Mouse (Mus musculus): ENCODE measurements around the gene Ccl1. TPM values are rescaled to one million over a fixed set of nuclear protein-coding genes. Genes with fewer than 3 reads are reported as not detected.

Ccl1 gene
- polyA plus RNA-seq, 1 experiment from 2014 or later = not detected

DNA sequence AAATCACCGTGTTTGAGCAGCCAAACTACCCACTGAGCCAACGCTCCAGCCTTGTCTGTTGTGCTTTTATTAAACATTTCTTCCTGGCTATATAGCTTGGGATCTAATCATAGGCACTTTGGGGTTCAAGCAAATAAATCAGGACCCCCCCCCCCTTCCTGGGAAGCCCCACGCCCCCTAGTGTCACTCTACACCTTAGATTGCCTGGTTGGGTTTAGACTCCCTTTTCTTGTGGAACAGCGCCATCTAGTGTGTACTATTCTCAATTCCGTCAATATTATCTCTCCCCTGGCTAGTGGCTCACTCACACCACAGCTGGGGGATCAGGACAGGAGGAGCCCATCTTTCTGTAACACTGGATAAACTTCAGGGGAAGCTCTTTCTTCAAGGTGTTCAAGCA, 127.8 kb downstream of the Ccl1 start:
- 31% methylated on average over 5 of the region's 5 CpGs for WGBS (ENCODE audit: insufficient replicate concordance)

DNA sequence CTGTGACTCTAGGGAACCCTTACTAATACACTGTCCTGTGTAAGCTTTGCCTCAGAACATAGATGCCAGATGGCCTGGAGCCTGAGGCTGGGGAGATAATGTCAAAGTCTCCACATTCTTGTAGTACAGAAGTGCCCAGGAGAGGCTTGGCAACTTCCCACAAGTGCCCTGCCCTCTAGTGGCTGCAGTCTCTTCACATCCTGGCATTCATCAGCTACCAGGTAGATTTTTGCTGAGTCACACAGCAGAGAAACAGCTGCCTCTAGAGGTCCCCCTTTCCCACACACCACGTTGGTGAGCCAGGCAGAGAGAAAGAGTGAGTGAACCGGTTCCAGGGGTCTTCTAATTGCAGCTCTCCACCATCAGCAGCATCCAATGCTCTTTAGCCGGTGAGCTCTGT, 130.7 kb downstream of the Ccl1 start:
- no peak overlapping the region for H3K4me2 ChIP-seq
- no peaks in the 10 kb centered on the region for H3K27me3 ChIP-seq (ENCODE audit: control insufficient read depth, insufficient read depth, low read length)
- H3K36me3 ChIP-seq (ENCODE audit: control insufficient read depth, insufficient read depth, low read length) = no peaks in the 10 kb centered on the region
- ATAC-seq (replicated peaks; ENCODE audit: insufficient number of reproducible peaks, low FRiP score, low TSS enrichment) = no peak
- H3K4me3 ChIP-seq (ENCODE audit: low read depth, low read length) = no peak overlapping the region
- 9% methylated on average over 3 of the region's 3 CpGs for WGBS (ENCODE audit: insufficient replicate concordance)
- no peaks in the 10 kb centered on the region for H3K4me1 ChIP-seq (ENCODE audit: control insufficient read depth, insufficient read depth, low read length)
- no peak overlapping the region for H3K9ac ChIP-seq (ENCODE audit: low read depth, low read length)
- no peak overlapping the region for H3K27ac ChIP-seq (ENCODE audit: low read depth, low read length)
- H3K9me3 ChIP-seq (replicated peaks; ENCODE audit: control insufficient read depth, low read length) = no peaks in the 10 kb centered on the region

More for the DNA sequence above, 127.8 kb downstream of the Ccl1 start:
- no peaks in the 10 kb centered on the region for H3K4me1 ChIP-seq (ENCODE audit: control insufficient read depth, insufficient read depth, low read length)
- no peaks in the 10 kb centered on the region for H3K36me3 ChIP-seq (ENCODE audit: control insufficient read depth, insufficient read depth, low read length)
- no peak for ATAC-seq (replicated peaks; ENCODE audit: insufficient number of reproducible peaks, low FRiP score, low TSS enrichment)
- H3K4me3 ChIP-seq (ENCODE audit: low read depth, low read length) = no peak overlapping the region
- H3K27me3 ChIP-seq (ENCODE audit: control insufficient read depth, insufficient read depth, low read length) = 0 out of 2 replicates have a peak, but pooled peaks cover 3% of the 10 kb centered on the region
- H3K9ac ChIP-seq (ENCODE audit: low read depth, low read length) = no peak overlapping the region
- H3K9me3 ChIP-seq (replicated peaks; ENCODE audit: control insufficient read depth, low read length) = no peaks in the 10 kb centered on the region
- no peak overlapping the region for H3K27ac ChIP-seq (ENCODE audit: low read depth, low read length)
- no peak overlapping the region for H3K4me2 ChIP-seq

DNA sequence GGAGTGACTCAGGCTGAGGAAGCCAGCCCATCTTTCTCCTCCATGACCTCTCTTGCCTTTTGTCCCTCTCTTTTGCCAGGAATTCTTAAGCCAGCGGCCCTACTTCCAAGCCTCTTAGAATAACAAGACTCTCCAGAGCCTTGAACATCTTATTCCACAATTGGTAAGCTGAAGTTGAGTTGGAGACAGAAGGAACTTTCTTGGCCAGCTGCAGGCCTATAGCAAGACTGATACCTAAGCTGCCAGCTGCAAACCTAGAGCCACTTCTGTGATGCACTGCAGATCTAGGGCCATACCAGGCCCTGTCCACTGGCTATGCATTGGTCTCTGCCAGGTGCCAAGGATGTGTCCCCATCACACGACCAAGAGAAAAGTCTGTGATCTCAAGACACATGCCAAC, 132.0 kb downstream of the Ccl1 start:
- H3K4me2 ChIP-seq = no peak overlapping the region
- H3K9ac ChIP-seq (ENCODE audit: low read depth, low read length) = no peak overlapping the region
- no peak for ATAC-seq (replicated peaks; ENCODE audit: insufficient number of reproducible peaks, low FRiP score, low TSS enrichment)
- no peaks in the 10 kb centered on the region for H3K36me3 ChIP-seq (ENCODE audit: control insufficient read depth, insufficient read depth, low read length)
- H3K9me3 ChIP-seq (replicated peaks; ENCODE audit: control insufficient read depth, low read length) = no peaks in the 10 kb centered on the region
- no peaks in the 10 kb centered on the region for H3K4me1 ChIP-seq (ENCODE audit: control insufficient read depth, insufficient read depth, low read length)
- H3K27me3 ChIP-seq (ENCODE audit: control insufficient read depth, insufficient read depth, low read length) = no peaks in the 10 kb centered on the region
- no peak overlapping the region for H3K27ac ChIP-seq (ENCODE audit: low read depth, low read length)
- 84% methylated on average over 2 of the region's 2 CpGs for WGBS (ENCODE audit: insufficient replicate concordance)
- H3K4me3 ChIP-seq (ENCODE audit: low read depth, low read length) = no peak overlapping the region

- no peaks in the 10 kb centered on the region for H3K27me3 ChIP-seq (ENCODE audit: control insufficient read depth, insufficient read depth, low read length)
These were observed 134.0 kb downstream of the Ccl1 start for GRCm38 (mm10) chr11:82171316-82172071.

GRCm38 (mm10) chr11:82169456-82169855, 136.0 kb downstream of the Ccl1 start:
- Histone ChIP-seq H3K27me3 (ENCODE audit: control insufficient read depth, insufficient read depth, low read length) (no peaks in the 10 kb centered on the region), H3K36me3 (ENCODE audit: control insufficient read depth, insufficient read depth, low read length) (no peaks in the 10 kb centered on the region), H3K9ac (ENCODE audit: low read depth, low read length) (no peak overlapping the region), H3K9me3 (replicated peaks; ENCODE audit: control insufficient read depth, low read length) (no peaks in the 10 kb centered on the region), H3K4me2 (no peak overlapping the region), H3K4me3 (ENCODE audit: low read depth, low read length) (no peak overlapping the region), H3K4me1 (ENCODE audit: control insufficient read depth, insufficient read depth, low read length) (no peaks in the 10 kb centered on the region), H3K27ac (ENCODE audit: low read depth, low read length) (no peak overlapping the region)
- 85% methylated on average over 4 of the region's 4 CpGs for WGBS (ENCODE audit: insufficient replicate concordance)
- no peak for ATAC-seq (replicated peaks; ENCODE audit: insufficient number of reproducible peaks, low FRiP score, low TSS enrichment)

More at GRCm38 (mm10) chr11:82171316-82172071, 134.0 kb downstream of the Ccl1 start:
- Histone ChIP-seq H3K9me3 (replicated peaks; ENCODE audit: control insufficient read depth, low read length) (no peaks in the 10 kb centered on the region), H3K27ac (ENCODE audit: low read depth, low read length) (no peak overlapping the region), H3K4me1 (ENCODE audit: control insufficient read depth, insufficient read depth, low read length) (no peaks in the 10 kb centered on the region), H3K4me3 (ENCODE audit: low read depth, low read length) (no peak overlapping the region), H3K9ac (ENCODE audit: low read depth, low read length) (no peak overlapping the region), H3K36me3 (ENCODE audit: control insufficient read depth, insufficient read depth, low read length) (no peaks in the 10 kb centered on the region), H3K4me2 (no peak overlapping the region)
- WGBS (ENCODE audit: insufficient replicate concordance) = 67% methylated on average over 7 of the region's 7 CpGs
- ATAC-seq (replicated peaks; ENCODE audit: insufficient number of reproducible peaks, low FRiP score, low TSS enrichment) = no peak

DNA sequence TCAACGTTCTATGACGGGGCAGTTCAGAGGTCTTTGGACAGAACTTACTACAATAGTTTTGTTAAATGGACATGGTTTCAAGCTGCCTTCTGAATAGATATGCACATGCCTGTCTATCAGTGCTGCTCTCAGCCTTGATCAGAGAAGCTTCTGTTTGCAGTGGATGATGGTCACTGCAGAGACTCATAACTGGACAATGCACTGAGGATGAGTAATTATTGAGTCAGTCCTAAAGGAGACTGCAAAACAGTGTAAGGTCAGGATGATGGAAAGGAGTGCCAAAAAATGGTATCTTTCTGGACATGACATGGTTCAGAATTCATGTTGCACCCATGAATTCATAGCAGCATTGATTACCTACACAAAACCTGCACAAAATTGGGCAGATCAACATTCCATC, 137.2 kb downstream of the Ccl1 start:
- Histone ChIP-seq H3K4me3 (ENCODE audit: low read depth, low read length) (no peak overlapping the region), H3K27ac (ENCODE audit: low read depth, low read length) (no peak overlapping the region), H3K9me3 (replicated peaks; ENCODE audit: control insufficient read depth, low read length) (no peaks in the 10 kb centered on the region), H3K4me2 (no peak overlapping the region), H3K27me3 (ENCODE audit: control insufficient read depth, insufficient read depth, low read length) (no peaks in the 10 kb centered on the region), H3K9ac (ENCODE audit: low read depth, low read length) (no peak overlapping the region), H3K4me1 (ENCODE audit: control insufficient read depth, insufficient read depth, low read length) (no peaks in the 10 kb centered on the region), H3K36me3 (ENCODE audit: control insufficient read depth, insufficient read depth, low read length) (no peaks in the 10 kb centered on the region)
- no peak for ATAC-seq (replicated peaks; ENCODE audit: insufficient number of reproducible peaks, low FRiP score, low TSS enrichment)
- 91% methylated on average over 2 of the region's 2 CpGs for WGBS (ENCODE audit: insufficient replicate concordance)

GRCm38 (mm10) chr11:82163285-82163684, 142.2 kb downstream of the Ccl1 start:
- Histone ChIP-seq H3K27ac (ENCODE audit: low read depth, low read length) (no peak overlapping the region), H3K36me3 (ENCODE audit: control insufficient read depth, insufficient read depth, low read length) (no peaks in the 10 kb centered on the region), H3K9ac (ENCODE audit: low read depth, low read length) (no peak overlapping the region), H3K27me3 (ENCODE audit: control insufficient read depth, insufficient read depth, low read length) (no peaks in the 10 kb centered on the region), H3K4me3 (ENCODE audit: low read depth, low read length) (no peak overlapping the region), H3K4me2 (no peak overlapping the region), H3K9me3 (replicated peaks; ENCODE audit: control insufficient read depth, low read length) (no peaks in the 10 kb centered on the region), H3K4me1 (ENCODE audit: control insufficient read depth, insufficient read depth, low read length) (no peaks in the 10 kb centered on the region)
- no peak for ATAC-seq (replicated peaks; ENCODE audit: insufficient number of reproducible peaks, low FRiP score, low TSS enrichment)
- WGBS (ENCODE audit: insufficient replicate concordance) = 52% methylated on average over 8 of the region's 8 CpGs

GRCm38 (mm10) chr11:82159126-82159525, 146.4 kb downstream of the Ccl1 start:
- no peak overlapping the region for H3K27ac ChIP-seq (ENCODE audit: low read depth, low read length)
- ATAC-seq (replicated peaks; ENCODE audit: insufficient number of reproducible peaks, low FRiP score, low TSS enrichment) = no peak
- no peak overlapping the region for H3K4me3 ChIP-seq (ENCODE audit: low read depth, low read length)
- H3K4me1 ChIP-seq (ENCODE audit: control insufficient read depth, insufficient read depth, low read length) = no peaks in the 10 kb centered on the region
- H3K27me3 ChIP-seq (ENCODE audit: control insufficient read depth, insufficient read depth, low read length) = no peaks in the 10 kb centered on the region
- no peak overlapping the region for H3K4me2 ChIP-seq
- 84% methylated on average over 2 of the region's 2 CpGs for WGBS (ENCODE audit: insufficient replicate concordance)
- H3K36me3 ChIP-seq (ENCODE audit: control insufficient read depth, insufficient read depth, low read length) = no peaks in the 10 kb centered on the region
- H3K9me3 ChIP-seq (replicated peaks; ENCODE audit: control insufficient read depth, low read length) = no peaks in the 10 kb centered on the region
- no peak overlapping the region for H3K9ac ChIP-seq (ENCODE audit: low read depth, low read length)

DNA sequence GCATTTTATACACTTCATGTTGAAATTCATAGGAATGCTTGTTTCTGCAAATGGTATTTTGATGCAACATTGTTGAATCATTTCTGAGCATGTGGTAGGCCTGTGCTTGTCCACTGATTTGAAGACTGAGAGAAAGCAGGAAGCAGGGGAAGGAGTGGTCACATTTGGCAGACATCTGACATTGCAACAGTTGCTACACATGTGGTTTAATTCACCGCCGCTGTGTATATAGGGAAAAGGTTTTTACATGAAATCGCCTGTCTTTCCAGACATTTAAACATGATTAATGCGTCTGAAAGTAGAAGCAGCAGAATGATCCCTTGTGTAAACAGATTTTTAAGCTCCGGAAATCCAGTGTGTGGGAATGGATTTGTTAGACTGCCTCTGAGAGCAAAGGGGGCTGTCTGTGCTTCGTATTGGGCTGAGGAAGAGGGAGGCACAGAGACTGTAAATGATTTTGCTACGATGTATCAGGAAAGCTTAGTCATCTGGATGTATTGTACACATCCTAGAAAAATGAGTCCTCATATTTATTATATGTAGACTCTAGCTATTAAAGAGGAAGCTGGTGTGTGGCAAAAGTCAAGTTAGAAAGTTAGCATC, 165.9 kb downstream of the Ccl1 start:
- H3K4me2 ChIP-seq = no peak overlapping the region
- 63% methylated on average over 7 of the region's 7 CpGs for WGBS (ENCODE audit: insufficient replicate concordance)
- no peaks in the 10 kb centered on the region for H3K27me3 ChIP-seq (ENCODE audit: control insufficient read depth, insufficient read depth, low read length)
- H3K27ac ChIP-seq (ENCODE audit: low read depth, low read length) = no peak overlapping the region
- no peak overlapping the region for H3K9ac ChIP-seq (ENCODE audit: low read depth, low read length)
- H3K36me3 ChIP-seq (ENCODE audit: control insufficient read depth, insufficient read depth, low read length) = no peaks in the 10 kb centered on the region
- H3K9me3 ChIP-seq (replicated peaks; ENCODE audit: control insufficient read depth, low read length) = no peaks in the 10 kb centered on the region
- no peaks in the 10 kb centered on the region for H3K4me1 ChIP-seq (ENCODE audit: control insufficient read depth, insufficient read depth, low read length)
- H3K4me3 ChIP-seq (ENCODE audit: low read depth, low read length) = no peak overlapping the region
- no peak for ATAC-seq (replicated peaks; ENCODE audit: insufficient number of reproducible peaks, low FRiP score, low TSS enrichment)

Data from heart, embryonic 11.5 days (tissue).